Comparison of ENCODE assay signal across 14 mouse cellular contexts in the genomic region with DNA sequence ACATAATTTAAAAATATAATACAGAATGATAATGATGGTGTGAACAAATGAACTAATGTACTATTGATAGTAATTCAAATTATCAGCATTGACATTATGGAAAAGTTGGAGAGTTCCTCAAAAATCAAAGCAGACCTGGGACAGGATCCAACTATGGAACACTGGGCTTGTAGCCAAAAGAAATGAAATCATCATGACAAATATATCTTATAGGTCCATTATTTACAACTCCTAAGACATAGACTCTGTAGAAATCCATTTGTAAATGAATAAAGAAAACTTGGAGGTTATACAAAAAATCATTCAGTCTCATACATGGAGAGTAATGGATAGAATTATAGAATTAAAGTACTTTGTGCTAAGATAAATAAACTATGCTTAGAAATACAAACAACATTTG.
"Had no signal": no experiment of that assay in that cellular context is flagged by ENCODE, and none has a peak within 500 bp of the region (broad histone marks: within the 10 kb centered on the region; RNA-seq: fewer than 3 reads in every experiment).

No protein-coding gene starts in this region.

- H3K4me1 ChIP-seq: limb, embryonic 15.5 days; liver, embryonic 12.5 days; midbrain, embryonic 10.5 days; neural tube, embryonic 15.5 days had no signal

- H3K4me2 ChIP-seq: limb, embryonic 15.5 days; liver, embryonic 12.5 days; neural tube, embryonic 15.5 days had no signal

- H3K27me3 ChIP-seq: limb, embryonic 15.5 days; liver, embryonic 12.5 days; neural tube, embryonic 15.5 days had no signal

- H3K36me3 ChIP-seq: limb, embryonic 15.5 days; liver, embryonic 12.5 days; midbrain, embryonic 10.5 days; neural tube, embryonic 15.5 days had no signal

- DNase-seq: kidney, adult 2 months; kidney, postnatal 10 days; left cerebral cortex, postnatal 4 days; lung, postnatal 4 days; midbrain, embryonic 14.5 days; right cerebral cortex, adult 18-20 months; right cerebral cortex, postnatal 25 days; thymus, postnatal 36 days had no signal

- H3K27ac ChIP-seq: limb, embryonic 15.5 days; liver, embryonic 12.5 days; midbrain, embryonic 10.5 days; neural tube, embryonic 15.5 days had no signal

- H3K9me3 ChIP-seq: limb, embryonic 15.5 days; liver, embryonic 12.5 days; midbrain, embryonic 10.5 days; neural tube, embryonic 15.5 days had no signal

- ATAC-seq: liver, embryonic 12.5 days; lung, postnatal 0 days had no signal

- H3K4me3 ChIP-seq: limb, embryonic 15.5 days; liver, embryonic 12.5 days; midbrain, embryonic 10.5 days; myocyte; neural tube, embryonic 15.5 days had no signal

- H3K9ac ChIP-seq: limb, embryonic 15.5 days; liver, embryonic 12.5 days; neural tube, embryonic 15.5 days had no signal
